Mouse (Mus musculus) liver, embryonic 14.5 days (tissue): ENCODE results near the gene Lcp1. TPM values are rescaled to one million over a fixed set of nuclear protein-coding genes. Genes with fewer than 3 reads are reported as not detected.
"Not testable (repeated sequence)": the region's sequence is repeated elsewhere in the genome, so short reads cannot be mapped to it uniquely, and the experiment has no call there.

ENCODE experiments used
- ATAC-seq: fragments of 200-750 bp; cut with Nextera tagmentation; 2 replicates; pipeline ENCODE4 v1.8.0; 2017; ENCODE audit warnings: moderate number of reproducible peaks, mild to moderate bottlenecking, moderate library complexity; ENCODE audit not compliant: insufficient read depth
- DNase-seq, 3 experiments: peaks; one replicate each; pipeline ENCODE4 v3.0.0-alpha.2; 2012 to 2013; ENCODE audit warnings: low read depth in 3 of 3, low spot score in 3 of 3
- H3K27ac ChIP-seq: fragments of 300-500 bp; sonication (generic); 2 replicates; pipeline ENCODE4 v1.5.1; 2014; ENCODE audit warnings: moderate library complexity, mild to moderate bottlenecking, control low read depth, inconsistent platforms
- H3K27me3 ChIP-seq: fragments of 300-500 bp; sonication (generic); 2 replicates; pipeline ENCODE4 v1.6.1; 2014; ENCODE audit warnings: mild to moderate bottlenecking, low read length, moderate library complexity; ENCODE audit not compliant: control insufficient read depth, insufficient read depth
- H3K36me3 ChIP-seq: fragments of 300-500 bp; sonication (generic); replicated peaks from 2 replicates; pipeline ENCODE4 v1.6.1; 2014; ENCODE audit warnings: low read depth; ENCODE audit not compliant: control insufficient read depth, insufficient read depth
- H3K4me1 ChIP-seq, 2 experiments: fragments of 200-500 bp in 1 of 2; fragments of 300-500 bp in 1 of 2; sonication (generic) in 1 of 2; replicated peaks; 2 replicates each; pipeline ENCODE4 v1.6.1; 2012 to 2014; ENCODE audit warnings: antibody characterized with exemption in 1 of 2, inconsistent platforms in 1 of 2, low read length in 1 of 2; ENCODE audit not compliant: control insufficient read depth in 2 of 2, insufficient read depth in 2 of 2
- H3K4me2 ChIP-seq: fragments of 300-500 bp; sonication (generic); 2 replicates; pipeline ENCODE4 v1.6.1; 2014; ENCODE audit warnings: low read depth, mild to moderate bottlenecking, control low read depth, moderate library complexity
- H3K4me3 ChIP-seq, 2 experiments: fragments of 200-500 bp in 1 of 2; fragments of 300-500 bp in 1 of 2; sonication (generic) in 1 of 2; 2 replicates each; pipeline ENCODE4 v1.5.1; 2012 to 2014; ENCODE audit warnings: low read depth in 2 of 2, low read length in 2 of 2, mild to moderate bottlenecking in 2 of 2, control low read depth in 1 of 2, inconsistent platforms in 1 of 2, moderate library complexity in 1 of 2; ENCODE audit not compliant: insufficient read depth in 1 of 2
- H3K9ac ChIP-seq: fragments of 300-500 bp; sonication (generic); replicated peaks from 2 replicates; pipeline ENCODE4 v1.6.1; 2014; ENCODE audit warnings: mild to moderate bottlenecking, control low read depth, moderate library complexity
- H3K9me3 ChIP-seq: fragments of 300-500 bp; sonication (generic); 2 replicates; pipeline ENCODE4 v1.6.1; 2016; ENCODE audit warnings: low read length, mixed read lengths; ENCODE audit not compliant: control insufficient read depth
- CTCF ChIP-seq: IDR thresholded peaks from 2 replicates; pipeline ENCODE4 v1.5.1; 2016; ENCODE audit warnings: antibody characterized with exemption, low read depth, control low read depth
- EP300 ChIP-seq: IDR thresholded peaks from 2 replicates; pipeline ENCODE4 v1.6.1; 2016; ENCODE audit warnings: antibody characterized with exemption, low read depth
- WGBS: fragments of 180-500 bp; shearing (Covaris S2); extraction: QIAGEN DNeasy Blood & Tissue Kit; methylation state at CpG from one replicate; pipeline ENCODE4 v1.1.7; 2014; ENCODE audit not compliant: insufficient replicate concordance; 5-methylcytosine and 5-hydroxymethylcytosine counted together
- polyA plus RNA-seq, 2 experiments: library from polyadenylated mRNA; depleted of rRNA in 1 of 2; stranded (reverse) in 1 of 2; unstranded in 1 of 2; fragments of >200 nt; fragmentation: Nextera tagmentation in 1 of 2; extraction: Ambion mirVana in 1 of 2; gene quantifications; 2 replicates each; pipeline versions ENCODE4 v1.2.1 to v1.2.3; 2012 to 2014

The Lcp1 gene
- polyA plus RNA-seq, 2 experiments: 10.4 to 35.8 TPM

GRCm38 (mm10) chr14:75136119-75136966 lies 5.4 kb downstream of the Lcp1 start:
- Histone ChIP-seq H3K9ac (peak overlapping the region; percentile 43), H3K36me3 (no peaks in the 10 kb centered on the region), H3K27me3 (no peaks in the 10 kb centered on the region; the same call in 1 of the 2 replicates), H3K9me3 (no peaks in the 10 kb centered on the region), H3K27ac (peak overlapping the region; percentile 42), H3K4me2 (peak overlapping the region; percentile 63), H3K4me3 (peak overlapping the region; percentile 32 to 48), H3K4me1 (peaks cover 47 to 50% of the 10 kb centered on the region in 2 experiments)
- DNase-seq (no peak), ATAC-seq (no peak)
- TF ChIP-seq EP300 (no peak), CTCF (no peak)
- 24% methylated on average over 25 of the region's 25 CpGs for WGBS

- H3K9me3 ChIP-seq: no peaks in the 10 kb centered on the region
- 7% methylated on average over 10 of the region's 10 CpGs for WGBS
- TF ChIP-seq EP300 (peak; percentile 99), CTCF (no peak)
- H3K4me1 ChIP-seq: peaks cover 46% of the 10 kb centered on the region in 2 experiments
- ATAC-seq: peak; percentile 99
- peak overlapping the region; percentile 66 for H3K4me2 ChIP-seq
- peak overlapping the region; percentile 100 for H3K27ac ChIP-seq
- peak overlapping the region; percentile 76 for H3K9ac ChIP-seq
- no peaks in the 10 kb centered on the region for H3K36me3 ChIP-seq
- H3K4me3 ChIP-seq: peak overlapping the region in 1 of 2 experiments; percentile 35; a peak in 2 of 4 replicates
- no peaks in the 10 kb centered on the region for H3K27me3 ChIP-seq
- peak; percentile 94 to 98 (median 95) for DNase-seq
Measured at GRCm38 (mm10) chr14:75138503-75138902, 7.6 kb downstream of the Lcp1 start.

GRCm38 (mm10) chr14:75139225-75139624 lies 8.3 kb downstream of the Lcp1 start:
- WGBS: 46% methylated on average over 2 of the region's 2 CpGs
- peak overlapping the region; percentile 66 for H3K4me2 ChIP-seq
- H3K9ac ChIP-seq: peak overlapping the region; percentile 76
- H3K9me3 ChIP-seq: no peaks in the 10 kb centered on the region
- H3K4me1 ChIP-seq: peaks cover 46% of the 10 kb centered on the region in 2 experiments
- peak overlapping the region in 1 of 2 experiments; percentile 35; a peak in 2 of 4 replicates for H3K4me3 ChIP-seq
- TF ChIP-seq EP300 (no peak), CTCF (no peak)
- ATAC-seq: peak; percentile 29; the same call in 1 of the 2 replicates
- no peaks in the 10 kb centered on the region for H3K36me3 ChIP-seq
- DNase-seq: peak in 2 of 3 experiments; percentile 42 to 47
- H3K27ac ChIP-seq: peak overlapping the region; percentile 100
- no peaks in the 10 kb centered on the region for H3K27me3 ChIP-seq

- H3K9me3 ChIP-seq, H3K4me2 ChIP-seq, H3K36me3 ChIP-seq, ATAC-seq, H3K9ac ChIP-seq, DNase-seq, H3K27me3 ChIP-seq, H3K27ac ChIP-seq, H3K4me3 ChIP-seq: not testable (repeated sequence)
- 16% methylated on average over 2 of the region's 2 CpGs for WGBS
- H3K4me1 ChIP-seq: peaks cover 7 to 17% of the 10 kb centered on the region in 2 experiments
Measured at GRCm38 (mm10) chr14:75147706-75148105, 16.8 kb downstream of the Lcp1 start.

GRCm38 (mm10) chr14:75148229-75148628 lies 17.3 kb downstream of the Lcp1 start:
- Histone ChIP-seq H3K9ac (no peak overlapping the region), H3K4me1 (peaks cover 7 to 17% of the 10 kb centered on the region in 2 experiments), H3K9me3 (no peaks in the 10 kb centered on the region), H3K4me3 (no peak overlapping the region), H3K27me3 (no peaks in the 10 kb centered on the region), H3K36me3 (no peaks in the 10 kb centered on the region), H3K27ac (no peak overlapping the region), H3K4me2 (peak overlapping the region; percentile 25)
- 12% methylated on average over 9 of the region's 9 CpGs for WGBS
- TF ChIP-seq CTCF (no peak), EP300 (no peak)
- DNase-seq (no peak), ATAC-seq (no peak)
